Mouse (Mus musculus): ENCODE measurements around the gene Cars.
A peak's percentile ranks its signal among the peaks of the same experiment; 100 is the strongest.
"Not testable (repeated sequence)": the region's sequence is repeated elsewhere in the genome, so short reads cannot be mapped to it uniquely, and the experiment has no call there.

The Cars gene

GRCm38 (mm10) chr7:143599428-143600230 lies at the start of gene Cars:
Gene Cars, minus strand, starts transcription at chr7:143600090.
- DNase-seq: peak; percentile 97

GRCm38 (mm10) chr7:143649034-143649768 lies 49.3 kb upstream of the Cars start, which contains the start of gene Tnfrsf22:
Gene Tnfrsf22, minus strand, starts transcription at chr7:143649661.
- DNase-seq: peak; percentile 88 to 92

- not testable (repeated sequence) for DNase-seq
These were observed 44.1 kb upstream of the Cars start for GRCm38 (mm10) chr7:143643949-143644348.

- DNase-seq: no peak
These were observed 36.8 kb upstream of the Cars start for GRCm38 (mm10) chr7:143636674-143637073.

GRCm38 (mm10) chr7:143631503-143631902 lies 31.6 kb upstream of the Cars start:
- DNase-seq: no peak

- no peak for DNase-seq
These were observed 29.6 kb upstream of the Cars start for GRCm38 (mm10) chr7:143629501-143629900.

- DNase-seq: no peak
These were observed 28.6 kb upstream of the Cars start, which contains the start of gene Tnfrsf26 for GRCm38 (mm10) chr7:143628540-143628939. Gene Tnfrsf26, minus strand, starts transcription at chr7:143628722.

GRCm38 (mm10) chr7:143627555-143628286 lies 27.8 kb upstream of the Cars start:
- DNase-seq: no peak

- no peak for DNase-seq
These were observed 26.3 kb upstream of the Cars start for GRCm38 (mm10) chr7:143626178-143626577.

- DNase-seq: no peak
These were observed 25.3 kb upstream of the Cars start for GRCm38 (mm10) chr7:143625151-143625550.

- no peak for DNase-seq
These were observed 24.7 kb upstream of the Cars start for GRCm38 (mm10) chr7:143624561-143624960.

- no peak for DNase-seq
These were observed 21.1 kb upstream of the Cars start for GRCm38 (mm10) chr7:143620951-143621350.

GRCm38 (mm10) chr7:143614404-143615135 lies 14.7 kb upstream of the Cars start:
- peak; percentile 56 to 75 for DNase-seq

GRCm38 (mm10) chr7:143612215-143612614 lies 12.3 kb upstream of the Cars start:
- no peak for DNase-seq

- DNase-seq: no peak
These were observed 5.4 kb upstream of the Cars start for GRCm38 (mm10) chr7:143605321-143605720.

GRCm38 (mm10) chr7:143604889-143605288 lies 5.0 kb upstream of the Cars start:
- DNase-seq: no peak

GRCm38 (mm10) chr7:143601705-143602104 lies 1.8 kb upstream of the Cars start:
- DNase-seq: no peak

GRCm38 (mm10) chr7:143600231-143600740 lies 396 bp upstream of the Cars start:
- no peak for DNase-seq

- peak; percentile 39 to 49 for DNase-seq
These were observed 5.0 kb downstream of the Cars start for GRCm38 (mm10) chr7:143594865-143595264.

GRCm38 (mm10) chr7:143592255-143592654 lies 7.6 kb downstream of the Cars start:
- no peak for DNase-seq

GRCm38 (mm10) chr7:143588006-143588405 lies 11.9 kb downstream of the Cars start:
- DNase-seq: no peak

- DNase-seq: no peak
These were observed 12.3 kb downstream of the Cars start for GRCm38 (mm10) chr7:143587586-143587985.
